23 mouse cellular contexts compared by ENCODE assay signal in the genomic region with DNA sequence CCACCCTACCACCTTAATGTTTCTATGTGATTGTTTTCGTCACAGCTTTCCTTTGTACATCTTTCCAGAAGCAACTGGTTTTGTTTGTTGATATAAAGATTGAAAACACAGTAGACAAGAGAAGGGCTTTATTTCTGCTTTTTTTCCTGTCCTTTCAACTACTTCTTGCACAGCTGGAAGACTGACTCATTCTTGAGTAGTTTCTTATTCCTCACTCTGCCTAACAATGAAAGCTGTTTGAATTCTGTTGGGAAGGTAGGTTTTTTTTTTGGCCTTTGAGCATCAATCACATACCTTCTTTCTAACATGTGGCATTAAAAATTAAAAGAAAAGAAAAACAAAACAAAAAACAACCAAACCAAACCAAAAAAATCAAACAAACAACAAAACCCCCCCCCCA.
"Had no signal": no experiment of that assay in that cellular context is flagged by ENCODE, and none has a peak within 500 bp of the region (broad histone marks: within the 10 kb centered on the region; RNA-seq: fewer than 3 reads in every experiment).

No protein-coding gene starts in this region.

- H3K4me3 ChIP-seq: embryonic facial prominence, embryonic 10.5 days; embryonic facial prominence, embryonic 12.5 days; embryonic facial prominence, embryonic 13.5 days; embryonic facial prominence, embryonic 15.5 days; erythroblast, embryonic 14.5 days; forebrain, embryonic 10.5 days; forebrain, embryonic 12.5 days; forebrain, embryonic 13.5 days; forebrain, embryonic 15.5 days; gastrocnemius, adult 2 months; heart, adult 2 months; heart, embryonic 10.5 days had no signal

- H3K9ac ChIP-seq: embryonic facial prominence, embryonic 12.5 days; embryonic facial prominence, embryonic 13.5 days; embryonic facial prominence, embryonic 15.5 days; forebrain, embryonic 12.5 days; forebrain, embryonic 13.5 days; forebrain, embryonic 15.5 days; forebrain, postnatal 0 days had no signal

- H3K36me3 ChIP-seq: embryonic facial prominence, embryonic 10.5 days; embryonic facial prominence, embryonic 12.5 days; embryonic facial prominence, embryonic 13.5 days; embryonic facial prominence, embryonic 15.5 days; forebrain, embryonic 10.5 days; forebrain, embryonic 12.5 days; forebrain, embryonic 15.5 days; heart, embryonic 10.5 days had no signal

- H3K4me1 ChIP-seq: embryonic facial prominence, embryonic 10.5 days; embryonic facial prominence, embryonic 12.5 days; embryonic facial prominence, embryonic 13.5 days; embryonic facial prominence, embryonic 15.5 days; forebrain, embryonic 10.5 days; forebrain, embryonic 12.5 days; forebrain, embryonic 13.5 days; forebrain, embryonic 15.5 days; heart, embryonic 10.5 days had no signal

- H3K9me3 ChIP-seq: embryonic facial prominence, embryonic 10.5 days; embryonic facial prominence, embryonic 12.5 days; embryonic facial prominence, embryonic 13.5 days; embryonic facial prominence, embryonic 15.5 days; forebrain, embryonic 10.5 days; forebrain, embryonic 12.5 days; forebrain, embryonic 13.5 days; forebrain, embryonic 15.5 days; heart, embryonic 10.5 days had no signal

- H3K27ac ChIP-seq: embryonic facial prominence, embryonic 10.5 days; embryonic facial prominence, embryonic 12.5 days; embryonic facial prominence, embryonic 13.5 days; embryonic facial prominence, embryonic 15.5 days; forebrain, embryonic 10.5 days; forebrain, embryonic 12.5 days; forebrain, embryonic 13.5 days; forebrain, embryonic 15.5 days; gastrocnemius, adult 2 months; heart, adult 2 months; heart, embryonic 10.5 days had no signal

- DNase-seq: cerebellum, postnatal 14 days; cerebellum, postnatal 25 days; cerebellum, postnatal 36 days; embryo, embryonic 11 days; forebrain, postnatal 0 days; gastrocnemius, adult 2 months; gastrocnemius, postnatal 10 days; gastrocnemius, postnatal 14 days; gastrocnemius, postnatal 25 days; gastrocnemius, postnatal 36 days; heart, adult 11 months; heart, adult 18-20 months; heart, adult 2 months had no signal
